Mouse (Mus musculus) midbrain, embryonic 10.5 days (tissue): ENCODE measurements around the gene Smurf2. TPM values are rescaled to one million over a fixed set of nuclear protein-coding genes. Genes with fewer than 3 reads are reported as not detected.
"Not testable (repeated sequence)": the region's sequence is repeated elsewhere in the genome, so short reads cannot be mapped to it uniquely, and the experiment has no call there.

Source experiments
- DNase-seq: peaks from one replicate; pipeline ENCODE4 v3.0.0-alpha.2; 2017; ENCODE audit warnings: low spot score
- H3K27ac ChIP-seq: fragments of 300-500 bp; sonication (generic); replicated peaks from 2 replicates; pipeline ENCODE4 v1.5.1; 2016; ENCODE audit warnings: mild to moderate bottlenecking
- H3K27me3 ChIP-seq: fragments of 300-500 bp; sonication (generic); 2 replicates; pipeline ENCODE4 v1.6.1; 2016; ENCODE audit warnings: low read depth, mild to moderate bottlenecking; ENCODE audit not compliant: poor library complexity, severe bottlenecking
- H3K36me3 ChIP-seq: fragments of 300-500 bp; sonication (generic); 2 replicates; pipeline ENCODE4 v1.6.1; 2016; ENCODE audit warnings: mild to moderate bottlenecking, moderate library complexity
- H3K4me1 ChIP-seq: fragments of 300-500 bp; sonication (generic); 2 replicates; pipeline ENCODE4 v1.6.1; 2016
- H3K4me3 ChIP-seq: fragments of 300-500 bp; sonication (generic); 2 replicates; pipeline ENCODE4 v1.5.1; 2016; ENCODE audit warnings: mild to moderate bottlenecking, moderate library complexity
- H3K9me3 ChIP-seq: fragments of 300-500 bp; sonication (generic); replicated peaks from 2 replicates; pipeline ENCODE4 v1.6.1; 2016; ENCODE audit warnings: mild to moderate bottlenecking
- WGBS: fragments of 180-500 bp; shearing (Covaris S2); methylation state at CpG from one replicate; pipeline ENCODE4 v1.1.7; 2016; 5-methylcytosine and 5-hydroxymethylcytosine counted together
- polyA plus RNA-seq: library from polyadenylated mRNA; unstranded; fragments of >200 nt; fragmentation: Nextera tagmentation; extraction: Ambion mirVana; gene quantifications from 2 replicates; pipeline ENCODE4 v1.2.1, GENCODE M21; 2016

The Smurf2 gene
- polyA plus RNA-seq, 1 experiment from 2014 or later = 12.1 TPM

DNA sequence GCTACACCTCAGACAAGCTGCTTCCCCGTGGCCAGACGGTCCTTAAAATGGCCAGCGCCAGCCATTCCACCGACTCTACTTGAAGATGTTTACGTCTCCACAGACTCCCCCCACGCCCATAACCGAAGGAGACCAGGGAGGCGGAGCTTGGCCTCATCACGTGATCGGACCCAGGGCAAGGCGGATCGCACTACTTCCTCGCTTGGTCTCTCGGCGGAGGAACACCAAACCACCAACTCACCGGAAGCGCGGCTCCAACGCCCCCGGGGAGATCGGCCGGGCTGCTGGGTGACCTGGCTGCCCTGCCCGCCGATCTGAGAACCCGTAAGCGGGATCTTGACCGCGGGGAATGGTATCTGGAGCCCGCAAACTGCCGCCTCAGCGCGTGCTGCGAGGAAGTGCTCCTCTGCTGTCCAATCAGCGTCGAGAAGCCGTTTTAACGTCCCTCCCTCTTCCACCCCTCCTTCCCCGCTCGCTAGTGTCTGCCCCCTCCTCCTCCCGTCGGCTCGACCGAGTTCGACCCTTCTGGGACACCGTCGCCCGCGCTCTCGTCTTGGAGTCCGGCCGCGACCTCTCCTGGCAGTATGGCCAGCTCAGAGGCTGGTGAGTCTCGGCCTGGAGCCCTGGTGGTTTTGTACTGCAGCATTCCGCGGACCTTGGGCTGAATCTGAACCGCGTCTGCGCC lies 131.6 kb downstream of the Smurf2 start, which contains the start of the genes Ddx5 and Cep95:
Ddx5 (minus strand) TSS at position 411 of the 685 bp plus-strand sequence.
Cep95 (plus strand) TSS at position 478 of the 685 bp plus-strand sequence.
- under 1% methylated on average over 58 of the region's 58 CpGs for WGBS
- Histone ChIP-seq H3K27me3 (no peaks in the 10 kb centered on the region), H3K9me3 (no peaks in the 10 kb centered on the region), H3K4me1 (peaks cover 30% of the 10 kb centered on the region), H3K4me3 (peak within 1 kb of the TSS; percentile 96), H3K27ac (peak within 1 kb of the TSS; percentile 100), H3K36me3 (peaks cover 64% of the 10 kb centered on the region)
- peak; percentile 98 for DNase-seq

GRCm38 (mm10) chr11:106788026-106788774 lies 132.3 kb downstream of the Smurf2 start:
- peaks cover 64% of the 10 kb centered on the region for H3K36me3 ChIP-seq

GRCm38 (mm10) chr11:106787131-106788025 lies 133.1 kb downstream of the Smurf2 start:
- Histone ChIP-seq H3K4me1 (peaks cover 30% of the 10 kb centered on the region), H3K36me3 (peaks cover 64% of the 10 kb centered on the region), H3K27ac (peak overlapping the region; percentile 100), H3K9me3 (no peaks in the 10 kb centered on the region), H3K4me3 (peak overlapping the region; percentile 96), H3K27me3 (no peaks in the 10 kb centered on the region)
- WGBS = under 1% methylated on average over 65 of the region's 65 CpGs
- DNase-seq = peak; percentile 83

More at GRCm38 (mm10) chr11:106788026-106788774, 132.3 kb downstream of the Smurf2 start:
- peak overlapping the region; percentile 96 for H3K4me3 ChIP-seq
- peak; percentile 98 for DNase-seq
- no peaks in the 10 kb centered on the region for H3K9me3 ChIP-seq
- H3K27me3 ChIP-seq = no peaks in the 10 kb centered on the region
- WGBS = 0% methylated on average over 74 of the region's 79 CpGs
- peak overlapping the region; percentile 100 for H3K27ac ChIP-seq
- peaks cover 30% of the 10 kb centered on the region for H3K4me1 ChIP-seq

GRCm38 (mm10) chr11:106785043-106785442 lies 135.5 kb downstream of the Smurf2 start:
- no peak for DNase-seq
- Histone ChIP-seq H3K4me1 (peaks cover 18% of the 10 kb centered on the region), H3K27me3 (no peaks in the 10 kb centered on the region), H3K36me3 (peaks cover 76% of the 10 kb centered on the region), H3K27ac (no peak overlapping the region), H3K4me3 (peak overlapping the region; percentile 96; the same call in 1 of the 2 replicates), H3K9me3 (no peaks in the 10 kb centered on the region)
- WGBS = 92% methylated on average over 1 of the region's 1 CpGs

DNA sequence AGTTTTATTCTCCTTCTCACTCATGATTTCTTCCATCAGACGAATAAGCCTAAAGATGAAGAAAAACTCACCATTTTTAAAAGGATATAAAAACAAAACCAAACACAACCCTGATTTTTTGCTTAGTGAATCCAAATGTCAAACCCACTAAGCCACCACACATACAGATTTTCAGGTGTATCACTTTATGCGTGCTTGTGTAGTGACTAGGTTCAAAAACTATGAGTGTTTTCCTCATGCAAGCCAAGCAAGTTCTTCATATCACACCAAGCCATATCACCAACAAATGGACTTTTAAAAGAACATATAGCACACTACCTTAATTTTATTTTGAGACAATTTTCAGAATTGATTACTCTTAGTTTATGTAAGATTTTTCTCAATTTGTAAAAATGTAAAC lies 136.0 kb downstream of the Smurf2 start:
- Histone ChIP-seq H3K4me1 (peaks cover 20% of the 10 kb centered on the region), H3K9me3 (no peaks in the 10 kb centered on the region), H3K4me3 (no peak overlapping the region), H3K36me3 (peaks cover 77% of the 10 kb centered on the region), H3K27ac (no peak overlapping the region), H3K27me3 (no peaks in the 10 kb centered on the region)
- no peak for DNase-seq
- 91% methylated on average over 2 of the region's 2 CpGs for WGBS

DNA sequence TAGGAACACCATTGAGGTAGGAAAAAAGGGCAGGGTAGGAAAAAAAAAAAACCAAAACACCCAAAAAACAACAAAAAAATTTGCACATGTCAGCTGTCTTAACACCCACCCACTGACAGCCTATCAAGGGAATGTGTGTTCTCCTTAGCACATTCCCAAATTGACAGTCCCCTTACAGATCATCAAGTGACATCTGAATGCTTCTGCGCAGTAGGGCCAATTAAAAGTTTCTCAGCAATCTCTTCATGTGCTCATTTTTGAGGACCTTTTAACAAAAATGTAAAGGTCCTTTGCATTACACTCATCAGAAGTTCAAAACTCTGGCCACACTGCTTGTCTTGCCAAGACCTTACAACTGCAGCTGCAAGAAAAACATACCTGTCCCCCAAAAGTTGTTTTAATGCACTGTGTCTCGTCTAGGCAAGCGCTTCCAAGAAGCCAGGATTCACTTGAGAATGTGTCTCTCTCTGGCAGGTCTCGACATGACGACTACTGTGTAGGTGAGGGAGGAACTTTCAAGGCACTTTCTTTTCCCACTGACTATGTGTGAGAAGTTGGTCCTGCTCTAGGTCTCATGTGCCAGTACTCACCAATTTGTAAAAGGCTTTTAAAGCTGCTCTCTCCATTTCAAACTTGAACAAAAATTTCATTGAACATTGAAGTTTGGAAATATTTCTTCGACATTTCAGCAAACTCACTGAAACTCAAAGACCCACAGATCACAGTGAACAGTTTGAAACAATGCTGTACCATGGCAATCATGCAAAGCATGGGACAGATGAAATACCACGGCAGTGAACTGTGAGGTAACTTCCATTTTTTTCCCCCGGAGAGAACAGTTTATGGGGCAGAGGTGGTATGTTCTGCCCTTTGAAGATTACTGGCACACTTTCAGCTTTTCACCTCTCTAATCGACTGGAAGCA lies 137.4 kb downstream of the Smurf2 start:
- no peaks in the 10 kb centered on the region for H3K9me3 ChIP-seq
- no peaks in the 10 kb centered on the region for H3K27me3 ChIP-seq
- no peak overlapping the region for H3K4me3 ChIP-seq
- peaks cover 80% of the 10 kb centered on the region for H3K36me3 ChIP-seq
- WGBS = 90% methylated on average over 9 of the region's 9 CpGs
- H3K27ac ChIP-seq = no peak overlapping the region
- DNase-seq = no peak
- H3K4me1 ChIP-seq = peaks cover 22% of the 10 kb centered on the region

DNA sequence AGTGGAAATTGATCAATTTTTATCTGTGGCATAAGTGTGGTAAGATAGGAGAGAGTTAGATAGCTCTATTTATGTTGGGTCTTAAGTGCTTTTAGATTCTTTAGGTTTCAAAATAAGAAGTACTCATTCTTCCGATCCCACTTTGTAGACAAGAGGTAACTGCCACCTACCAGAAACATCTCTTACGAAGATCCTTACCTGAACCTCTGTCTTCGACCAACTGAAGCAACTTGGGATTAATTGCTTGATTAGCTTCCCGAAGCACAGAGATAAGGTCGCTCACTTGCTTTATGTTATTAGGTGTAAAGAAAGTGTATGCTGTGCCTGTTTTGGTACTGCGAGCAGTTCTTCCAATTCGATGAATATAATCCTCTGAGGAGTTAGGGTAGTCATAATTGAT lies 138.2 kb downstream of the Smurf2 start:
- H3K27me3 ChIP-seq, H3K9me3 ChIP-seq, DNase-seq, H3K27ac ChIP-seq, H3K4me3 ChIP-seq: not testable (repeated sequence)
- WGBS = 91% methylated on average over 7 of the region's 7 CpGs
- H3K36me3 ChIP-seq = peaks cover 76% of the 10 kb centered on the region
- peaks cover 28% of the 10 kb centered on the region for H3K4me1 ChIP-seq

GRCm38 (mm10) chr11:106780590-106781220 lies 139.8 kb downstream of the Smurf2 start:
- Histone ChIP-seq H3K9me3 (no peaks in the 10 kb centered on the region), H3K27ac (no peak overlapping the region), H3K36me3 (peaks cover 72% of the 10 kb centered on the region), H3K4me1 (peaks cover 17% of the 10 kb centered on the region), H3K4me3 (0 out of 2 replicates have a peak overlapping the region, but pooled peaks have one; percentile 14), H3K27me3 (no peaks in the 10 kb centered on the region)
- 82% methylated on average over 6 of the region's 6 CpGs for WGBS
- DNase-seq = no peak

DNA sequence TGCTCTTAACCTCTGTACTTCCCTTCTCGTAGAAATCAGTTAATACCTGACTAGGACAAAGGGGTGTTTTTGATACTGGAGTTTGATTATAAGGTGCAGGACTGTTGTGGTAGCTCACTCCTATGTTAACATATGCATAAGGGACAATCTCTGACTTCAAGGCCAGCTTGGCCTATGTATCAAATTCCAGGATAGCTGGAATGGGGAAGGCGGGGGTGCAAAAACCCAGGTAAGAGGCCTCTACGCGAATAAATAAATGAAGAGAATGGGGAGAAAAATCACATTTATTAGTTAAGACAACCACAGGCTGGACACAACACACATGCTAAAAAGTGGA lies 140.5 kb downstream of the Smurf2 start:
- peaks cover 72% of the 10 kb centered on the region for H3K36me3 ChIP-seq
- no peaks in the 10 kb centered on the region for H3K27me3 ChIP-seq
- no peak overlapping the region for H3K27ac ChIP-seq
- DNase-seq = no peak
- H3K9me3 ChIP-seq = no peaks in the 10 kb centered on the region
- H3K4me1 ChIP-seq = peaks cover 15% of the 10 kb centered on the region; the same call in 1 of the 2 replicates
- peak overlapping the region; percentile 95; the same call in 1 of the 2 replicates for H3K4me3 ChIP-seq
- 76% methylated on average over 4 of the region's 4 CpGs for WGBS

GRCm38 (mm10) chr11:106779388-106780088 lies 141.0 kb downstream of the Smurf2 start, which contains the start of gene Polg2:
Gene Polg2 (minus strand): TSS chr11:106779537.
- H3K9me3 ChIP-seq = no peaks in the 10 kb centered on the region
- H3K27ac ChIP-seq = peak within 1 kb of the TSS; percentile 93
- 3% methylated on average over 30 of the region's 30 CpGs for WGBS
- H3K4me1 ChIP-seq = peaks cover 15% of the 10 kb centered on the region; the same call in 1 of the 2 replicates
- peak; percentile 91 for DNase-seq
- H3K4me3 ChIP-seq = peak within 1 kb of the TSS; percentile 95
- H3K36me3 ChIP-seq = peaks cover 72% of the 10 kb centered on the region
- no peaks in the 10 kb centered on the region for H3K27me3 ChIP-seq
